Mouse (Mus musculus): ENCODE results near the gene Frmd8.

The Frmd8 gene

GRCm38 (mm10) chr19:5835054-5835921 lies 39.8 kb downstream of the Frmd8 start:
- peaks cover 32% of the 10 kb centered on the region for H3K36me3 ChIP-seq (ENCODE audit: insufficient read depth, low read length)
- H3K4me1 ChIP-seq (replicated peaks; ENCODE audit: low read depth, low read length), result peaks cover 91% of the 10 kb centered on the region
- H3K4me3 ChIP-seq (replicated peaks; ENCODE audit: low read length), result 0 out of 2 replicates have a peak overlapping the region, but pooled peaks have one; percentile 8
- no peaks in the 10 kb centered on the region for H3K27me3 ChIP-seq (ENCODE audit: insufficient read depth, low read length)
- TF ChIP-seq POU5F1 (IDR thresholded peaks at IDR 0.05; ENCODE audit: borderline replicate concordance, low read length), result no peak
- no peaks in the 10 kb centered on the region for H3K9me3 ChIP-seq (ENCODE audit: low read length)

DNA sequence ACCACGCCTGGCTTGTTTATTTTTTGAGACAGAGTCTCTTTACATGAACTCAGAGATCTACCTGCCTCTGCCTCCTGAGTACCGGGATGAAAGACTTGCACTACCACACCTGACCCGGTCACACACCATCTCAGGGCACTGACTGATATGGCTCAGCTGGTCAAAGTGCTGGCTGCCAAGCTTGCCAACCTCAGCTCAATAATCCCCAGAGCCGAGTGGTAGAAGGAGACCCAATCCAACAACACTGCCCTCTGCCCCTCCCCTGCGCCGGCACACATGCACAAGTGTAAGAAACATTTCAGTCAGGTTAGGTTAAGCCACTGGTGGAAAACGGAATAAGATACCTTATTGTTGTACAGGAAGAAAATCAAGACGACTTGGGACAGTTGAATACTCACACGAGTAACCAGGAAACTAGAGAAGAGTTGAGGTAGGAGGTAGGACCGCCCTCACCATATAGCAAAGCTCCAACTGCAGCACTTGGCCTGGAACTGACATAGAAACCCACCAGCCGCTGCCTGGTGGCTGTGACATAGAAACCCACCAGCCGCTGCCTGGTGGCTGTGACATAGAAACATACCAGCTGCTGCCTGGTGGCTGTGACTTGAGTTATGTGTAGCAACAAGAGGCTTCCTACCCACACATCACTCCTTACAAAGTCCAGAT lies 40.7 kb downstream of the Frmd8 start:
- Histone ChIP-seq H3K4me1 (replicated peaks; ENCODE audit: low read depth, low read length) (peaks cover 91% of the 10 kb centered on the region), H3K27me3 (ENCODE audit: insufficient read depth, low read length) (no peaks in the 10 kb centered on the region), H3K4me3 (replicated peaks; ENCODE audit: low read length) (no peak overlapping the region), H3K36me3 (ENCODE audit: insufficient read depth, low read length) (peaks cover 24% of the 10 kb centered on the region), H3K9me3 (ENCODE audit: low read length) (no peaks in the 10 kb centered on the region)
- TF ChIP-seq CTCF (conservative IDR thresholded peaks at IDR 0.05; ENCODE audit: low read length), result no peak
- no peak for TF ChIP-seq NANOG (IDR thresholded peaks at IDR 0.05; ENCODE audit: borderline replicate concordance, low read length)
- TF ChIP-seq POU5F1 (IDR thresholded peaks at IDR 0.05; ENCODE audit: borderline replicate concordance, low read length), result no peak

DNA sequence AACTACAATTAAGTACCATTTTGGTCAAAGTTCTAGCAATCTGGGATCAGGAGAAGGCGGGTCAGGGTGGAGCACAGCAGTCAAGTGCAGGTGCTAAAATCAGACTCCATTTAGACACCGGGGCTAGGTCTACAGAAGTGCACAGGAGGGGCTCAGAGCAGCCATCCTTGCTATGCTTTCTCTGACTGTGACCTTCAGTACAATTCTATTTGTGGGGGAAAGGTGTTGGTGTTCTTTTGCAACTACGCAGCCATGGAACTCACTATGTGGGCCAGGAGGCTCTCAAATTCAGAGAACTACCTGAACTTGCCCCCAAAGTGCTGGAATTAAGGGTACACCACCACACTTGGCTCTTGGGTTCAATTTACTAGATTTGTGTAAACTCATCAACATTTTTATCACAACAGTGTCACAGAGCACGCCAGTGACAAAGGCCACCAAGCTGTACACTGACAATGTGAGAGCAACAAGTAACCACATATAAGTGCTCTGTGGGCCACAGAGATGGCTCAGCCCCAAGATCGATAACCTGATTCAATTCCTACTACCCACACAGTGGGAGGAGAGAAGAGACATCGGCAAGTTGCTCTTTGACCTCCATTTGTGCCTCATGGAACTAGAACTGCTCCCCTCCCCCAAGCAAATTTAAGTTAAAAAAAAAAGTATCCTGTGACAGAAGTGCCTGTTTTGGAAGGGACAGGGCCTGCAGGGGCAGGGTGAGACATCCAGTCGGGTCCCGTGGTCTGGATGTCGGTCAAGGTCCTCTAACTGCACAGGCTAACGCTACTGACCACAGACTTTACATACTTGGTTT lies 41.6 kb downstream of the Frmd8 start:
- Histone ChIP-seq H3K9me3 (ENCODE audit: low read length) (no peaks in the 10 kb centered on the region), H3K4me3 (replicated peaks; ENCODE audit: low read length) (no peak overlapping the region), H3K27me3 (ENCODE audit: insufficient read depth, low read length) (no peaks in the 10 kb centered on the region), H3K36me3 (ENCODE audit: insufficient read depth, low read length) (peaks cover 29% of the 10 kb centered on the region), H3K4me1 (replicated peaks; ENCODE audit: low read depth, low read length) (peaks cover 91% of the 10 kb centered on the region)
- TF ChIP-seq POU5F1 (IDR thresholded peaks at IDR 0.05; ENCODE audit: borderline replicate concordance, low read length), result no peak
- TF ChIP-seq NANOG (IDR thresholded peaks at IDR 0.05; ENCODE audit: borderline replicate concordance, low read length), result no peak
- no peak for TF ChIP-seq CTCF (conservative IDR thresholded peaks at IDR 0.05; ENCODE audit: low read length)

- Histone ChIP-seq H3K4me3 (replicated peaks; ENCODE audit: low read length) (no peak overlapping the region), H3K36me3 (ENCODE audit: insufficient read depth, low read length) (peaks cover 39% of the 10 kb centered on the region), H3K9me3 (ENCODE audit: low read length) (no peaks in the 10 kb centered on the region), H3K27me3 (ENCODE audit: insufficient read depth, low read length) (no peaks in the 10 kb centered on the region), H3K4me1 (replicated peaks; ENCODE audit: low read depth, low read length) (peaks cover 84% of the 10 kb centered on the region)
- TF ChIP-seq CTCF (conservative IDR thresholded peaks at IDR 0.05; ENCODE audit: low read length) (no peak), POU5F1 (IDR thresholded peaks at IDR 0.05; ENCODE audit: borderline replicate concordance, low read length) (no peak), NANOG (IDR thresholded peaks at IDR 0.05; ENCODE audit: borderline replicate concordance, low read length) (no peak)
These were observed 42.7 kb downstream of the Frmd8 start for GRCm38 (mm10) chr19:5832326-5832725.

DNA sequence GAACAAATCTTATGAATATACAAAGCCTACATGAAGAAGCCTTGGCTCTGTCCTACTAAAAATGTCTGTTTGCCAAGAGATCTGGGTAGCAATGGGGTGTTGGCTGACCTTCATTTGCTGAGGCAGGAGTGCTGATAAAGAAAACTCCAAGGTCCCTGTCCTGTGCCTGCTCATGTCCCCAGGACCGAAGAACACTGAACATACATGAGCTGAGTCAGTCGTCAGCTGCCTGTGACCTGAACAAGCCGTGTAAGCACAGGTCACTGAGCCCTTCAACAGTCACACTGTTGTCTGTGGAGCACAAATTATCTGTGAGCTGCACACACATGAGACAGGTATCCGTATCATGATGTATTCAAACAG lies 43.1 kb downstream of the Frmd8 start:
- Histone ChIP-seq H3K9me3 (ENCODE audit: low read length) (no peaks in the 10 kb centered on the region), H3K4me1 (replicated peaks; ENCODE audit: low read depth, low read length) (peaks cover 82% of the 10 kb centered on the region), H3K27me3 (ENCODE audit: insufficient read depth, low read length) (no peaks in the 10 kb centered on the region), H3K36me3 (ENCODE audit: insufficient read depth, low read length) (peaks cover 43% of the 10 kb centered on the region), H3K4me3 (replicated peaks; ENCODE audit: low read length) (no peak overlapping the region)
- no peak for TF ChIP-seq POU5F1 (IDR thresholded peaks at IDR 0.05; ENCODE audit: borderline replicate concordance, low read length)
- TF ChIP-seq CTCF (conservative IDR thresholded peaks at IDR 0.05; ENCODE audit: low read length), result no peak
- TF ChIP-seq NANOG (IDR thresholded peaks at IDR 0.05; ENCODE audit: borderline replicate concordance, low read length), result no peak

GRCm38 (mm10) chr19:5831224-5831957 lies 43.7 kb downstream of the Frmd8 start:
- H3K4me1 ChIP-seq (replicated peaks; ENCODE audit: low read depth, low read length), result peaks cover 77% of the 10 kb centered on the region
- no peaks in the 10 kb centered on the region for H3K27me3 ChIP-seq (ENCODE audit: insufficient read depth, low read length)
- TF ChIP-seq POU5F1 (IDR thresholded peaks at IDR 0.05; ENCODE audit: borderline replicate concordance, low read length) (no peak), NANOG (IDR thresholded peaks at IDR 0.05; ENCODE audit: borderline replicate concordance, low read length) (no peak), CTCF (conservative IDR thresholded peaks at IDR 0.05; ENCODE audit: low read length) (no peak)
- H3K36me3 ChIP-seq (ENCODE audit: insufficient read depth, low read length), result peaks cover 48% of the 10 kb centered on the region
- no peaks in the 10 kb centered on the region for H3K9me3 ChIP-seq (ENCODE audit: low read length)
- H3K4me3 ChIP-seq (replicated peaks; ENCODE audit: low read length), result no peak overlapping the region

DNA sequence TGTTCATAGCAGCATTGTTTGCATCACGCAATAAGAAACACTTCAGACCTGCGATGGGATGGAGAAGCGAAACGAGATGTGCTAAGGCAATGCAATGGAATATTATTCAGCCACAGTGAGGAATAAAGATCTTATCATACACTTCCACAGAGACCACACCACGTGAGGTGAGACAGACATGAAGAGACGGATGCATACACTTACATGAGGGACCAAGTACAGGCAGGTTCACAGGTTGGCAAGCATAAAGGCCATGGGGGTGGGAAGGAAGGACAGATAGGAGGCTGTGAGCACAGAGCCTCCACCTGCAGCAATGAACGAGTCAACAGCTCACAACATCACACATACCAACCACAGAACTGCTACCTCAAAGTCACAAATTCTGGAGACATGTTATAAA lies 44.3 kb downstream of the Frmd8 start:
- Histone ChIP-seq H3K4me1 (replicated peaks; ENCODE audit: low read depth, low read length) (peaks cover 76% of the 10 kb centered on the region), H3K36me3 (ENCODE audit: insufficient read depth, low read length) (peaks cover 54% of the 10 kb centered on the region), H3K9me3 (ENCODE audit: low read length) (no peaks in the 10 kb centered on the region), H3K4me3 (replicated peaks; ENCODE audit: low read length) (no peak overlapping the region), H3K27me3 (ENCODE audit: insufficient read depth, low read length) (no peaks in the 10 kb centered on the region)
- no peak for TF ChIP-seq CTCF (conservative IDR thresholded peaks at IDR 0.05; ENCODE audit: low read length)
- TF ChIP-seq NANOG (IDR thresholded peaks at IDR 0.05; ENCODE audit: borderline replicate concordance, low read length), result no peak
- TF ChIP-seq POU5F1 (IDR thresholded peaks at IDR 0.05; ENCODE audit: borderline replicate concordance, low read length), result no peak
